Mouse (Mus musculus): Measurements from ENCODE around the gene Defb43.

Defb43 gene

DNA sequence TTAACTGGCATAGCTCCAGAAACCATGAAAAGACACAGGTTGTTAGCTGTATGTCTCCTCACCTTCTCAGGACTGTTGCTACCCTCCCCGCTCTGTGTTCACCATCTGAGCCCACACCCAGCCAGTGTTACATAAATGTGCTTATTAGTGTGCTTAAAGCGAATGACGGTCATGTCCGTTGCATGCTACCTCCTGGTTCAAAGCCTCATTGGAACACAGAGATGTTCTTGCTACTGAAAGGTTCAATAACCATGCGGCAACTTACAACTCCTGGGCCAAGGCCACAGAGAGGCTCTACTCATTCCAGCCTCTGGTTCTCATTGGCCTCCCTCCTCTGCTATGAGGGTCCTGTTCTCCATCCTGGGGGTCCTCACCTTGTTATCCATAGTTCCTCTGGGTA, at the start of gene Defb43:
Gene Defb43 (plus strand): TSS at position 301 of the 400 bp plus-strand sequence.
- DNase-seq: no peak

DNA sequence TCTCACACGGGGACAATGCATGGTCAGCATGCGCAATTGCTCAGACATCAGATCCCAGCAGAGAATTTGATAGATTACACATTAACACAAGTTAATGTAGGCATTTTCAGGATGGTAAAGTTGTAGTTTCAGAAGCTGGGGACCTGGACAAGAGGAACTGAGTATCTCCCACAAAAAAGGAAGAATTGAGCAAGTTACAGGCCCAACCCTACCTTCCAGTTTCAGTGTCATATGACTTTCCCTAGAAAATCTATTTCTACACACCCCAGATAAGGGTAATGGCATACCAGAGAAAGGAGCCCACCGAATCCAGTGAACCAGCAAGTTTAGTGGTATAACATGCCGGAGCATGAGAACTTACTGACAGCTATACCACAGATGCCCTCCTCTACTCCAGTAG, 47.9 kb upstream of the Defb43 start:
- no peak for DNase-seq

DNA sequence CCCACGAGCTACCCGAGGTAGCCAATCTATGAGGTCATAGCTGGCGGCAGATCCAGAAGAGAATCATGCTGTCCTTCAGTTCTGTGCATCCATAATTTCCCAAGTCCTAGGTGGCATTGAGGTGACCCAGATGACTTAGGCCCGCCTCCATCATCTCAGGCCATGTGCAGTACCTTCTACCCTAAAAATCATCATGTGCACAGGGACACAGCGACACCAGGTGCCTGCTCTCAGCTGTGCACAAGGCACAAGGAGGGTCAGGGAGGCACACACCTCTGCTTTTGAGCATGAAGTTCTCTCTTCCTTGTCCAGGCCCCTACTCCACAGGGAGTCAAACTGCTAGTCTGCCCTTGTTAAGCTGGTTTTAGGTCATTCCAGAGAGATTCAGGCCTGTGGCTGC, 46.2 kb upstream of the Defb43 start:
- no peak for DNase-seq

DNA sequence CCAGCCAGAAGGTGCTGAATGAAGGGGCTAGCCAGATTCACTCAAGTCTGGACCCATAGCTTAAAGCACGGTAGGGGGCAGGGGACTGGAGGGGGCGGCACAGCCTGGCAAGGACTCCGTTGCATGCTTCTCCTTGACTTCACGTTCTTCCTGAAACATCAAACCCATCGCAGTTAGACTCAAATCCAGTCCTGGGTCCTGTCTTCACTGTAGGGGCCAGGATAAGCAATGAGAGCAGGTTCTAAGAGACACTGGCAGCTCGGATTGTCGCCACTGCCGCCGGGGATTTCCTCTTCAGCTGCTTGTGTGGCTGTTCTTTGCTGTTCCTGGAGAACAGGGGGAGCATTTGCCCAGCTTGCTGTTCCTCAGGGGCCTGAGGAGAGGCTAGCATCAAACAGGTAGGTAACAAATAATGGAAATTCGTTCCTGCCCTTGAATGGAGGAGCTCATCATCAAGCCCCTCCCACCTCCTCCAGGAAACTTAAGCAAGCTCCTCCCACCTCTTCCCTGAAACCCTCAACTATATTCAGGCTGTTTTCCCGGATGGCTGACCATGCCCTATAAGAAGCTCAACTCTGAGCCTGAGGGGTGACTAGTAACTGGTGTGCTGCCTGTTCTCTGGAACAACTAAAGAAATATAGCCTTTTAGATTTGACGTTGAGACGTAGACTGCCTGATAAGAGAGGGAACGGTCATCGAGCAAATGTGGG, 45.6 kb upstream of the Defb43 start:
- no peak for DNase-seq

DNA sequence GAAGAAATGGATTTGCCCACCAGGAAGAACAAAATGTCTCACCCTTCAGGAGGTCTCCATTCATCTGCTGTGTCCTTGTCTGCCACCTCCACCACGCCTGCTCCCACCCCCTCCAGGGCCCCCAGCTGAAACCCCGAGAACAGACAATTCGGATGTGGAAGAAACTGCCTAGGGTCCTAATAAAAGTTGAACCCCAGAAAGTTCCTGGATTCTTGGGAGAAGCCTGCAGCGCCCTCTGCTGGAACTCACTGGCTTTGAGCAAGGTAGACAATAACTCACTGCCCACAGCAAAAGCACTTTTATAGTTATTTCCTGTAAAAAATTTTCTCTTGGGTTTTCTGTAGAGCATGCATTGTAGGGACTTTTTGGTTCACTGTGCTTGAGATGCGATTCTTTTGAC, 36.5 kb upstream of the Defb43 start:
- peak; percentile 17 for DNase-seq

DNA sequence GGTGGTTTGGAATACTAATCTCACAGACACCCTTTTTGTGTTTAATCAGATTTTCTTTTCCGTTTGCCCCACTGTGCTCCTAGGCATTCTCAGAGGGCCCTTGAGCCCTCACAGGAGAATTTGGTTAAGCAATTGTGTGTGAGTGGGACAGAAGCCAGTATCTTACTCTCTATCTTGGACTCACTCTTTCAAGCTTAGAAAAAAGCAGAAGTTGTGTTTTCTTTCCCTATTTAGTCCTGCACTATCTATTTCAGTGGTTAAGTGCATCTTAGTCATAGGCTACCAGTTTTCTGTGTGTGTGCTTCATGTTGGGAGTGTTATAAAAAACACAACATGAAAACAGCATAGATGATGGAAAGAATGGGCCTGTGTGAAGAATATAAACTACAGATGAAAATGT, 31.8 kb upstream of the Defb43 start:
- no peak for DNase-seq

DNA sequence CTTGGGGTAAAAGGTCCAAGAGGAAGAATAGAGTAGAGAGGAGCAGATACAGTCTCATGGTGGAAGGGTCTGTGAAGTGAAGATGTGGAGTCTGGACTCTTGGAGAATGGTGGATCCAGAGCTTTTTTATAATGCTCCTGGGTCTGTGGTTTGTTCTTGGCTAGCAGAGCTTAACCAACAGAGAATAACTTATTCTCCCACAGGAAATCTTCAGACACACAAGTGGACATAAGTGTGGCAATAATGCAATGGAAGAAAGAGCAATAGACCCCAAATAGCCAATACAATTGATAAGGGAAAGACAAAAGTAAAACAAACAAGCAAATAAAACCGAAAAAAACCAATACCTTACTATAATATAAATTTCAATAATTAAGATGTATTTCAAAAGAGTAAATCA, 27.2 kb upstream of the Defb43 start, which contains the start of gene Defb48:
Gene Defb48 (minus strand): TSS at position 101 of the 400 bp plus-strand sequence.
- no peak for DNase-seq

DNA sequence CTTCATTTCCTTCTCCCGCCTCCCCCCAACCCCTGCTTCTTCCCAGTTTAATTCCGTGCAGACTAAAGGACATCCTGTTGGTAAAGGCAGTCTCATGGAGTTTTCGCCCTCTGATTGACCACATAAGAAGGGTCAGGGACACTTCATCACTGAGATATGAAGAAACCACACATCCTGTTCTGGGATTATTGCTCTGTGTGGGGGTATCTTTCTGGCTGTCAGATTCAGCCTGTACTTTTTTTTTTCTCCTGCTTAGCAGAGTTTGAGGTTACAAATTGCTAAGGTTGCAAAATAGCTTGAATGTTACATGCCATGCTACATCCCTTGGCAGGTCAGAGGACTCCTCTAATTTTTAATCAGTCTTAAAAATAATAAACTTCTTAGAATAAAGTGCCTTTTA, 20.3 kb upstream of the Defb43 start:
- DNase-seq: no peak

DNA sequence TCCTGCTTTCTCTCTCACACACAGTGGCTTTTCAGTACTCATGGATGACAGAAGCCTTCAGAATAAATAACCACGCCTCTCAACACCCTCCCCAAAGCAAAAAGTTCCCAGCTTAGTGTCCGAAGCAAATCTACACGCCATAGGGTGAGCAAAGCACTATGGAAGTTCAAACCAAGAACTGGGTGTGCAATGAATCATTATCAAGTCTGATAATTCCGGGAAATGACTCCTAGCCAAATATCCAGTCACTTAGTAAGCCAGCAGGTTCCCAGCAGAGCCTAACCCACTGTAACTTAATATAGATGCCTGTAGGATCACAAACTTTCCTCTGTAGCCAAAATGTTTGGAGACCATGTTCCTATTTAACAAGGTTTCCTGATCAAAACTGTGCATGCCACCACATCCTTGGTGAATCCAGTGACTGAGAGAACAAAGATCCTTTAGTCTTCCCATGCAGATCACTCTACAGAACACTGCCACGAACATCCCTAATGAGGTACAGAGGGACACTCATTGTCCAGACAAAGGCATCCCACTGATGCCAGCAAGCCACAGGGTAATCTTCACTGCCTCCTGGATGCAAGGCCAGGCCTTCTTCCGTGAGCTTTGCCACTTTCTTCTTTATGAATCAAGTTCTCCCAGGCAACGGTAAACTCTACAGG, 19.6 kb upstream of the Defb43 start:
- no peak for DNase-seq

DNA sequence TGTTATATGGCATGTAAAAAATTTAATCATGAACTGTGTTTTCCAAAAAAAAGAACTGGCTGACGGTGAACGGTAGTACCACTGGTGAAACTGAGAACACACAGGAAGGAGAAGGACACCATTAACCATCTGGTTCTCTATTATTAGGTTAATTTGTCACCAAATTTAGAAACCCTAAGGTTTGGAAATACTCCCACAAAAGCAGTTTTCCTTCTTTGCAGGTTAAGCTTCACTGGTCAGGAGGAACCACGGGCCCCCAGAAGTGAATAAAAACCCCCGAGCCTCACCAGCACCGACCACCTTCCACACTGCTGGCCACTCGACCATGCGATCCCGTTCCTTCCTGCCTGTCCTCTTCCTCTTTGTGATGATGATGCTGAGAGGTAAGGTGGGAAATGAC, 13.8 kb upstream of the Defb43 start, which contains the start of gene Defb47:
Gene Defb47 (plus strand): TSS at position 301 of the 400 bp plus-strand sequence.
- no peak for DNase-seq

DNA sequence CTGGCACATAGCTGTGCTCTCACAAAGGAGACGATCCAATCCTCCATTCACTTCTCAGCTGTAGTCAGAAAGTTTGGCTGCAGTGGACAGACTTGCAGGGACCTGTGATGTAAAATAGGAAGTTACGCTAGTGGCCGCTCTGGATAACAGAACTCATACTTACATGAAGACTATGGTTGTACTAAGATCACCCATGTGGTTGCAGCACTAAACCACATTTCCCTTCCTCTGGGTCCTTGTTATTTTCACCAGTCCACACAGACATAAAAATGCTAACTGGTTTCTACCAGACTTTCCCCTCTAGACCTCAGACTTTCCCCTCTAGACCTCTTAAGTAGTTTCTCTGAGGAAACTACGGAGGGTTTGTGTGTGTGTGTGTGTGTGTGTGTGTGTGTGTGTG, 12.6 kb upstream of the Defb43 start:
- DNase-seq: no peak

DNA sequence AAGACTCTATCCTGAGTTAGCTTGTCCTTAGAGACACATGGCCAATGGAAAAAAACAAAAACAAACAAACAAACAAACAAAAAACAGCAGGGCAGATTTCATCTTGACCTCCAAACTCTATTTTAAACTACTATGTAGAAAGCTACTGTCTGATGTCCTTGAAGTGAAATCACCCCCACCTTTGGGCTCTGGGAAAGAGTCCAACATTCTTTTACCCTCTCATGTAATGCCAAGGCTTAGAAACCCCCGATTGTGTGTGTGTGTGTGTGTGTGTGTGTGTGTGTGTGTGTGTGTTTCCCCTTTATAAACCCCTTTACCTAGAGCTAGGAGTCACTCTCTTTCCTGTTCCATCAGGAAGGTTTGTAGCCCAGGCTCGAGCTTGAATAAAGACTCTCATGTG, 9.0 kb upstream of the Defb43 start:
- no peak for DNase-seq

DNA sequence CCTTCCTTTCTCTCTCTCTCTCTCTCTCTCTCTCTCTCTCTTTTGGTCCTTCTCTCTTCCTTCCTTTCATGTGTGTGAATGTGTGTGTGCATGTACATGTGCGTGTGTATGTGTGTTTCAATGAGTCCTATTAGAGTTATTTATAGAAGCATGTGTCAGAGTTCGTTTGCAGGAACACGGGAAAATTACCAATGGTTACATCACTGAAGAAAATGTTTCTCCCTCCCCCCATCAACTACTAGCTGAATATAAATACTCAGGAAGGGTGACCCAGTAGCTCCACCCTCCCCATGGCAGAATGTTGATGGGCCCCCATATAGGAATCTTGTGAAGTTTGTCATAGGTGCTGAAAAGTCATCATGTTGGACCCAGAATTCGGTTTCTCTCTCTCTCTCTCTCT, 1.5 kb downstream of the Defb43 start:
- DNase-seq: no peak

DNA sequence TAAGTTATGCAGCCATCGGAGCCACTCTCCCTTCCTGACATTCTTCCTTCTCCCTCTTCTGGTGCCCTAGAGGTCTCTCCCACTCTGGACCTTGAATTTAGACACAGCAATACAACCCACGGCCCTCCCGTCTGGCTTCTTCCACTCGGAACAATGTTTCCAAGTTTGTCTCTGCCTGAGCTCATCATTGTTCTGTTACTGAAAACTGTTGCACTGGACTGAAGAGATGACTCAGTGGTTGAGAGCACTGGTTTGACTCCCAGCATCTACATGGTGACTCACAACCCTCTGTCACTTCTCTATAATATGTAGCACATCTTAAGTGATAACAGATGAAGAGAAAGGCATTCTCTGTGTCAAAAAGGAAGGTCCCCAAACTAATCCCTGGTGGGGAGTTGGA, 3.1 kb downstream of the Defb43 start:
- no peak for DNase-seq

DNA sequence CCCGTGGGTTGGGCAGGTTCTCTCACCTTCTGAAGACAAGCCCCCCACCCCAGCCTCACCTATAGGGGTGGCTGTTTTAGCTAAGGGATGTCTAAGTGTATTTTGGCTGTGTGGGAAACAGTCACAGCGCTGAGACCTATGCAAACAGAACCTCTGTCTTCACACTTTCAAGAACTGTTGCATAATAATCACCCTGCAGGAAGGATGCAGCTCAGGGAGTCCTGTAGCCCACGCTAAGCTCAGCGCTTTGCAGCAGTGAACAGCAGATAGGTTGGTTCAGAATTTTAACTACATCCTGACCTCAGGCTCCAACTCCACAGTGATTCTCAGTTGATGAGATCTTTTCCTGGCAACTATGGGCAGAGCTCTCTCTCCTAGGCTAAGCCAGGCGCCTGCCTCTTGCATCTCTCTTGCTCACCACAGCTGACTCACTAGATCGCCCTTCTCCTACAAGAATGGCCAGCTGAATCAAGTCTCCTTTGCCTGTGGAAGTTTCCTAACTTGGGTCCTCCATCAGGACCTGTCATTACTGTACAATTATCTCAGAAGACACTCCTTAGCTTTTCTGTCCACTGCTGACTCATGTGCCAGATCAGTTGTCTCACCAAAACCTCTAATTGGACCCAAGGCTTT, 9.1 kb downstream of the Defb43 start:
- DNase-seq: no peak

DNA sequence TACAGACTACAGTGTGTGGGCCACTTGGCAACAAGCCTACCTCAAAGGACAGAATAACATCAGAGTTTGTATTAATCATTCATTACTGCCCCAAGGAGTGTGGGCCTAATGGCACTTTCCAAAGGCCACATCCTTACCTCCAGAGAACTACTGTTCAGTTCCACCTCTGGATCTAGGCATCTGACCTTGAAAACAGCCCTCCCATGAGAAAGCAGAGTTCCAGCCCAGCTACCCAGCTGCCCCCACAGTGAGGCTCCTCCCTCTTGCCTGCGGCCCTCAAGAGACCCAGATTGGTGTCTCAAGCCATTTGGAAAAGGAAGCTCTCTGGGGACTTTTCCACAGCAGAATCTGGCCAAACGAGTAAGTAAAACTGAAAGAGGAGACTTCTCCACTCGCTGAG, 35.1 kb downstream of the Defb43 start, which contains the start of gene Defb42:
Gene Defb42 (plus strand): TSS at position 301 of the 400 bp plus-strand sequence.
- peak; percentile 14 for DNase-seq

DNA sequence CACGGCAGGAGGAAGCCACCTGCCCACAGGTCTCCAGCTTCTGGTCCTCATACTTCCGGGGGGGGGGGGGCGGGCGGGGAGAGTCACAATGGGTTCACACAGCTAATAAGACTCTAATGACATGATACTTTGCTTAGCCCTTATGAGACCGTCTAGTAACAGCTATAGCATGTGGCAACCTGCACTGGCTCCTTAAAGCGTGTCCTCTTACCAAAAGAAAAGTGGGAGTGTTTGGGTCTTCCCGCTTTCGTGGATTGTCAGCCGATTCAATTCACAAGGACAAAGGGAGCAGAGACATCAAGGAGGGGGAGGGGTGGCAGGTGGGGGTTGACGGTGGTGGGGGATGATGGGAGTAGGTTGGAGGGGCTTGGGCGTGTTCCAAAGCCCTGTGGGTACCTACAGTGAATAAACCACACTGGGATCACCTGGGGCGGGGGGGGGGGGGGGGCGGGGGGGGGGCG, 38.4 kb downstream of the Defb43 start, which contains the start of gene Defb30:
Gene Defb30 (minus strand): TSS at position 51 of the 461 bp plus-strand sequence.
- no peak for DNase-seq

DNA sequence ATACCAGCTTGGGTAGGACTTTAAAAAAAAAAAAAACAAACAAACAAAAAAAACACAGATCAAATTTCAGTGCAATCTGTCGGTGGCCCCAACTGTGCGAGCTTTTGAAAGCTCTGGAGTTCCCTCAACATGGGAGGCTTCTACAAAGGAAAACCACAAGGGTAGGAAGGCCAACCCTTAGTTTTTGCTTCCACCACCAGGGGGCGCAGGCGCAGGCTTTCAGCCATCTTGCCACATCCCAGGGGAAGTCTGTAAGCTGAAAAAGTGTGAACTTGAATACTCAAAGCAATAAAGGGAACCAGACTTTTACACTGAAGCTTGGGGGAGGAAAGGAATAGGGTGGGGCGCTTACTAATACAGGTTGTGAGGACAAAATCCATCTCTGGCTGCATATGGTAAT, 39.2 kb downstream of the Defb43 start:
- DNase-seq: peak; percentile 17

DNA sequence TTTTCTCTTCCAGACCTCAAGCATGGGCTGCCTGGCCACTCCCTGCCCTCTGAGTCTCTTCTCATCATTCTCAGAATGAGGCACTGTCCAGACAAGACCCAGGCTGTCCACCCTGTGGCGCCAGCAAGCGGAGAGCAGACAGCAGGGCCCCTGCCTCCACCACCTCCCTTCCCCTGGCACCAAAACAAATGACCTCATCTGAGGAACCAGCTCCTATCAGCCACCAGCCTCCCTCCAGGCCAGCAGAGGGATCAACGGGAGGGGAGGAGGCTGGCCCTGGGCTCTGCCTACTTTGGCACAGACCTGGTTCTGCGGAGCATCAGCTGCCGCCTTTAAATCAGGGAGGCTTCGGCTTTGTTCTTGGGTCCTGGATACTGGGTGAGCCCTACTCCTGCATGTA, 43.2 kb downstream of the Defb43 start:
- DNase-seq: no peak

DNA sequence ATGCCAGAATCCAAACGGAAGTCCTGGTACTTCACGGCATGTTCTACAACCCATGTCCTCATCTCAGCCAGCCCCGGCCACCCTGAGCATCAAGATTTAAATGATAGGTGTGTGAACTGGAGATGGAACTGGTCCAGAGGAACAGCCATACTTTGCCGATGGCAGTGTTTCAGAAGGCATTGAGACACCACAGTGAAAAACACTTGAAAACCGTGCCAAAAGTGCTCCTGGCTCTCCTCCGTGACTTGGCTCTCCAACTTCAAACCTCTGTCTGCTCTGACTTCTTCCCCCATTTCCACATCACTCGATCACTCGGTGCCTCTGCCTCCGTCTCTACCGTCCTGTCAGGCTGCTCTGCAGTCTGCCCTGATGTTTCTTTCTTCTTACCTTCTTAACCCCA, 48.8 kb downstream of the Defb43 start:
- DNase-seq: no peak

DNA sequence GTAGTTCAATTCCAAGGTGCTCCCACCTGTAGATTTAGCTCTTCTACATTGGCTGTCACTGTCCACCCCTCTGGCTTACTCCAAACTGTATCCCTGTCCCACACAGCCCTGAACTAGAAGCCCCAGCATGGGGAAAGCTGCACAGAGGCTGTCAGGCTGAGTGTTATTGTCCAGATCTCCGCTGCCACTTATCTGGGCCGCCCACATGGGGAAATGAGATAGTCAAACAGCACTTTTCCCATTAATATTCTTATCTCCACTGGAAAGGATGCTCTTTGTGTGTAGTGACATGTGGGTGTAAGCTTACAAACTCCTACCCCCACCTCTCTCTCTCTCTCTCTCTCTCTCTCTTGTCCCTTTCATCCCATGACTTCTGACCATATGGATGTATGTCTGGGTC, 50.6 kb downstream of the Defb43 start:
- DNase-seq: no peak

DNA sequence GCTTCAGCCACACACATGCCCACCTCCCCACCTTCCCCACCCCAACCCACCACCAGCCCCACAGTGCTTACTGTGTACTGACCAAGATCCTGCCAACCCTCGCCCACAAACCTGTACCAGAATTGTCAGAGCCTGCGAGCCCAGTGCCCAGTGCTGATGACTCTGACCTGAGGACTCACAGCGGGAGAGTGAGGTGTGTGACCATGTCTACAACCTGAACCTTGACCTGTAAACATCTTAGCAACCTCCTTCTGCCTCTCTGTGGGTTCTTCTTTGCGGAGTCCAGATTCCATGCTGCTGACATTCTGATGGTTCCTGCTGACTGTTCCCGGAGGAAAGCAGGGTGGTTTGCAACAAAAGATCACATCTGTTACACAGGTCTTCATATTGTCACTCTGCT, 53.8 kb downstream of the Defb43 start:
- DNase-seq: peak; percentile 15

DNA sequence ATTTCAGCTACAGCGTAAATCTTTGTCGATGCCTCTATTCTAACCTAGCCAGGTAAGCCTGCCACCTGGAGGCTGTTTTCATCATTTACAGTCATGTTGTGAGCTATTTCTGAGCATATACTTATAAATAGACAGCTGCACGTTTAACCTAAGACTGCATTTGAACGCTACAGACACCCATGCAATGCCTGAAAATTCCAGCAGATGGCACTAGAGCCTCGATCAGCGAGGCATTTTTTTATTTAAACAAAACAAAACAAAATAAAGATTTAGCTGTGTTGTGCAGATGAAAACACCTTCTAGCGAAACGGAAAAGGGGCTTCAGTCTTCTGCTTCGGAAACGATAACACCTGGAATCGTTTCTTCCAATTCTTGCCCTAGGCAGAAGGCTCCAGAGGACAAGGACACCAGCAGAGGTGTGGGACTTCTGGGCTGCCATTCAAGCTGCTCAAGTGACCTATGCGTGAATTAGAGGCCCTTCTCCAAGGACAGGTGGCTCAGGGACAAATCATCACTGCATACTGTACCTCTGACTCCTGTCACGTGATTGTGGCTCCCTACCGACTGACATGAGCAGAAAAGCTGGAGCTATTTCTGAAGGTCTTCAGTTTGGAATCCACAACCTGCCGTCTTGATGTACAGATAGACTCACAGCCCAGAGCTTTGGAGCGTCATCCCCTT, 55.2 kb downstream of the Defb43 start:
- DNase-seq: peak; percentile 20

Measured in kidney, adult 11 months (tissue).